19 mouse cellular contexts compared by ENCODE assay signal in genomic region chr1:72436967-72437366, GRCm38 (mm10).
"Had no signal": no experiment of that assay in that cellular context is flagged by ENCODE, and none has a peak within 500 bp of the region (broad histone marks: within the 10 kb centered on the region; RNA-seq: fewer than 3 reads in every experiment).

No protein-coding gene starts in this region.

- H3K36me3 ChIP-seq: midbrain, embryonic 10.5 days; midbrain, embryonic 13.5 days; neural tube, embryonic 13.5 days; neural tube, embryonic 15.5 days; stomach, embryonic 15.5 days had no signal

- H3K9ac ChIP-seq: lung, embryonic 14.5 days; midbrain, embryonic 13.5 days; neural tube, embryonic 13.5 days; neural tube, embryonic 15.5 days; stomach, embryonic 15.5 days had no signal

- H3K27me3 ChIP-seq: midbrain, embryonic 13.5 days; neural tube, embryonic 13.5 days; neural tube, embryonic 15.5 days; stomach, embryonic 15.5 days had no signal

- H3K9me3 ChIP-seq: midbrain, embryonic 10.5 days; midbrain, embryonic 13.5 days; neural tube, embryonic 13.5 days; neural tube, embryonic 15.5 days; stomach, embryonic 15.5 days had no signal

- H3K27ac ChIP-seq: midbrain, embryonic 10.5 days; midbrain, embryonic 13.5 days; neural tube, embryonic 13.5 days; neural tube, embryonic 15.5 days; stomach, embryonic 15.5 days; stomach, postnatal 0 days had no signal

- ATAC-seq: midbrain, embryonic 13.5 days; midbrain, embryonic 16.5 days had no signal

- H3K4me2 ChIP-seq: lung, embryonic 14.5 days; midbrain, embryonic 13.5 days; neural tube, embryonic 13.5 days; neural tube, embryonic 15.5 days; stomach, embryonic 15.5 days had no signal

- H3K4me1 ChIP-seq: midbrain, embryonic 10.5 days; midbrain, embryonic 13.5 days; stomach, embryonic 15.5 days had no signal

- DNase-seq: lung, adult 18-20 months; lung, embryonic 14.5 days; lung, postnatal 10 days; lung, postnatal 4 days; retina, postnatal 1 day; right cerebral cortex, adult 18-20 months; right cerebral cortex, postnatal 25 days; right cerebral cortex, postnatal 4 days; thymus, adult 2 months; thymus, postnatal 25 days; thymus, postnatal 4 days had no signal

- H3K4me3 ChIP-seq: midbrain, embryonic 10.5 days; midbrain, embryonic 13.5 days; myocyte; neural tube, embryonic 13.5 days; neural tube, embryonic 15.5 days; stomach, embryonic 15.5 days had no signal
